Comparison of ENCODE assay signal across 21 mouse cellular contexts in the genomic region with DNA sequence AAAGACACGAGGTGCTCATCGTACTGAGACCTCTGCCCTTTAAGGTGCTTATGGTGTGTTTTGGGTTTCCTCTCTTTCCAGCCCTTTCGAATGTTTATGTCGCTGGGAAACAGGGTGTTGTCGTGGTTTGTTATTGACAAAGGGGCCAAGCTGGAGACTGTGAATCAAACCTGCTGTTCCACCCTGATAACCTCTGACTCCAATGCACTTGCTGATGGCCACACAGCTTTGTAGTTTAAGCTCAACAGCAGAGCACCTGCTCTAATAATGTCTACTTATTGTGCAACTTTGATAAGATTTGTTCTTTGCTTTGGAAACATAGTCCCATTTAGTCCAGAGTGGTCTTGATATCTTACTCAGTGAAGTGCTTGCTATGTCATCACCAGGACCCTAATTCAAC.
"Had no signal": no experiment of that assay in that cellular context is flagged by ENCODE, and none has a peak within 500 bp of the region (broad histone marks: within the 10 kb centered on the region; RNA-seq: fewer than 3 reads in every experiment).

No protein-coding gene starts in this region.

- H3K4me3 ChIP-seq: limb, embryonic 12.5 days; limb, embryonic 15.5 days; lung, embryonic 15.5 days; midbrain, embryonic 12.5 days; midbrain, embryonic 15.5 days; neural tube, embryonic 13.5 days; stomach, embryonic 15.5 days had no signal

- H3K36me3 ChIP-seq: limb, embryonic 12.5 days; limb, embryonic 15.5 days; lung, embryonic 15.5 days; midbrain, embryonic 12.5 days; midbrain, embryonic 15.5 days; neural tube, embryonic 13.5 days; stomach, embryonic 15.5 days had no signal

- H3K9me3 ChIP-seq: limb, embryonic 12.5 days; limb, embryonic 15.5 days; lung, embryonic 15.5 days; midbrain, embryonic 12.5 days; midbrain, embryonic 15.5 days; neural tube, embryonic 13.5 days; stomach, embryonic 15.5 days had no signal

- H3K27me3 ChIP-seq: limb, embryonic 12.5 days; limb, embryonic 15.5 days; lung, embryonic 15.5 days; midbrain, embryonic 12.5 days; midbrain, embryonic 15.5 days; neural tube, embryonic 13.5 days; stomach, embryonic 15.5 days had no signal

- H3K9ac ChIP-seq: limb, embryonic 12.5 days; limb, embryonic 15.5 days; liver, embryonic 14.5 days; lung, embryonic 15.5 days; midbrain, embryonic 12.5 days; midbrain, embryonic 15.5 days; neural tube, embryonic 13.5 days; stomach, embryonic 15.5 days had no signal

- ATAC-seq: midbrain, embryonic 15.5 days had no signal

- DNase-seq: kidney, adult 11 months; kidney, adult 9 months; kidney, postnatal 14 days; kidney, postnatal 4 days; left cerebral cortex, postnatal 4 days; lung, postnatal 10 days; lung, postnatal 36 days; retina, postnatal 1 day; right cerebral cortex, postnatal 25 days; spleen, adult 18-20 months; thymus, adult 2 months; thymus, postnatal 14 days; thymus, postnatal 4 days had no signal

- H3K27ac ChIP-seq: limb, embryonic 12.5 days; limb, embryonic 15.5 days; liver, embryonic 14.5 days; lung, embryonic 15.5 days; midbrain, embryonic 12.5 days; midbrain, embryonic 15.5 days; neural tube, embryonic 13.5 days; stomach, embryonic 15.5 days had no signal

- H3K4me1 ChIP-seq: limb, embryonic 15.5 days; lung, embryonic 15.5 days; midbrain, embryonic 12.5 days; midbrain, embryonic 15.5 days; neural tube, embryonic 13.5 days; stomach, embryonic 15.5 days had no signal

- H3K4me2 ChIP-seq: limb, embryonic 12.5 days; limb, embryonic 15.5 days; lung, embryonic 15.5 days; midbrain, embryonic 12.5 days; midbrain, embryonic 15.5 days; neural tube, embryonic 13.5 days; stomach, embryonic 15.5 days had no signal
